Mouse (Mus musculus) heart, postnatal 0 days (tissue): Measurements from ENCODE around the gene Islr. TPM values are rescaled to one million over a fixed set of nuclear protein-coding genes. Genes with fewer than 3 reads are reported as not detected.
A peak's percentile ranks its signal among the peaks of the same experiment; 100 is the strongest.

Experiments
- ATAC-seq: fragments of 200-750 bp; cut with Nextera tagmentation; 2 replicates; pipeline ENCODE4 v1.8.0; 2017; ENCODE audit warnings: low read depth, moderate number of reproducible peaks, moderate library complexity; ENCODE audit not compliant: insufficient read depth
- DNase-seq: peaks from one replicate; pipeline ENCODE4 v3.0.0-alpha.2; 2016; ENCODE audit warnings: low spot score
- H3K27ac ChIP-seq: fragments of 300-500 bp; sonication (generic); 2 replicates; pipeline ENCODE4 v1.5.1; 2014; ENCODE audit warnings: low read depth, mild to moderate bottlenecking
- H3K27me3 ChIP-seq: fragments of 300-500 bp; sonication (generic); 2 replicates; pipeline ENCODE4 v1.6.1; 2014; ENCODE audit warnings: low read length, mixed read lengths; ENCODE audit not compliant: control insufficient read depth, insufficient read depth
- H3K36me3 ChIP-seq: fragments of 300-500 bp; sonication (generic); replicated peaks from 2 replicates; pipeline ENCODE4 v1.6.1; 2014; ENCODE audit warnings: low read length, mixed read lengths; ENCODE audit not compliant: control insufficient read depth, insufficient read depth
- H3K4me1 ChIP-seq: fragments of 300-500 bp; sonication (generic); 2 replicates; pipeline ENCODE4 v1.6.1; 2014; ENCODE audit warnings: antibody characterized with exemption; ENCODE audit not compliant: control insufficient read depth, insufficient read depth
- H3K4me2 ChIP-seq: fragments of 300-500 bp; sonication (generic); 2 replicates; pipeline ENCODE4 v1.6.1; 2014; ENCODE audit warnings: low read depth, mild to moderate bottlenecking, low read length, moderate library complexity
- H3K4me3 ChIP-seq: fragments of 300-500 bp; sonication (generic); 2 replicates; pipeline ENCODE4 v1.5.1; 2014; ENCODE audit warnings: low read depth, low read length
- H3K9ac ChIP-seq: fragments of 300-500 bp; sonication (generic); replicated peaks from 2 replicates; pipeline ENCODE4 v1.6.1; 2014; ENCODE audit warnings: low read depth, low read length, mixed read lengths
- H3K9me3 ChIP-seq: fragments of 300-500 bp; sonication (generic); replicated peaks from 2 replicates; pipeline ENCODE4 v1.6.1; 2016; ENCODE audit warnings: low read length; ENCODE audit not compliant: control insufficient read depth
- CTCF ChIP-seq: IDR thresholded peaks from 2 replicates; pipeline ENCODE4 v1.5.1; 2016; ENCODE audit warnings: antibody characterized with exemption, control low read depth, low read depth
- EP300 ChIP-seq: IDR thresholded peaks from 2 replicates; pipeline ENCODE4 v1.6.1; 2016; ENCODE audit warnings: antibody characterized with exemption, low read depth
- WGBS: fragments of 180-500 bp; shearing (Covaris S2); extraction: QIAGEN DNeasy Blood & Tissue Kit; methylation state at CpG from one replicate; pipeline ENCODE4 v1.1.7; 2014; 5-methylcytosine and 5-hydroxymethylcytosine counted together
- polyA plus RNA-seq: library from polyadenylated mRNA; unstranded; fragments of >200 nt; fragmentation: Nextera tagmentation; extraction: Ambion mirVana; gene quantifications from 2 replicates; pipeline ENCODE4 v1.2.1, GENCODE M21; 2015
- total RNA-seq: library from RNA; depleted of rRNA; stranded (reverse); fragments of >200 nt; gene quantifications from 2 replicates; pipeline ENCODE4 v1.2.3, GENCODE M21; 2014; ENCODE audit warnings: low replicate concordance

The Islr gene
- total and polyA plus RNA-seq, 2 experiments from 2014 or later: 14.4 to 39.9 TPM

DNA sequence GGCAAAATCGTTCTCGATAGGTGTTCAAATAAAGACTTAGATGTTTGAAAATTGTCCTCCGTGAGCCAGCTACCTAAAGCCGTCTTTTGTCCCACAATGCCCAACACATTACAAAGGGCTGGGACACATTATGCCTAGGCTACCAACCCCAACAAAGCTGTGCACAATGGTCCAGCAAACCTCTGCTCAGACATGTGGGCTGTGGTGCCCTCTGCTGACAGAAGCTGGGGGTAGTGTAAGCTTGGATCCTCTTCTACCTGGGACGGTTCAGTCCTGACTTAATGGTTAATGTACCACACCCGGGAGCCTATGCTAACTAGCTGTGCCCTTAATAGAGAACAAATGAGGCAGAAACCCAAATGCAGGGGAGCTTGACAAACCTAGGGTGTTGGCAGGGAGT, 12.3 kb upstream of the Islr start:
- H3K4me1 ChIP-seq: 0 out of 2 replicates have a peak, but pooled peaks cover 6% of the 10 kb centered on the region
- no peak overlapping the region for H3K4me2 ChIP-seq
- H3K9ac ChIP-seq: no peak overlapping the region
- DNase-seq (no peak), ATAC-seq (no peak)
- H3K9me3 ChIP-seq: no peaks in the 10 kb centered on the region
- H3K27ac ChIP-seq: no peak overlapping the region
- no peak overlapping the region for H3K4me3 ChIP-seq
- TF ChIP-seq EP300 (no peak), CTCF (peak; percentile 70)
- WGBS: 52% methylated on average over 6 of the region's 6 CpGs
- H3K27me3 ChIP-seq: no peaks in the 10 kb centered on the region
- H3K36me3 ChIP-seq: peaks cover 14% of the 10 kb centered on the region

DNA sequence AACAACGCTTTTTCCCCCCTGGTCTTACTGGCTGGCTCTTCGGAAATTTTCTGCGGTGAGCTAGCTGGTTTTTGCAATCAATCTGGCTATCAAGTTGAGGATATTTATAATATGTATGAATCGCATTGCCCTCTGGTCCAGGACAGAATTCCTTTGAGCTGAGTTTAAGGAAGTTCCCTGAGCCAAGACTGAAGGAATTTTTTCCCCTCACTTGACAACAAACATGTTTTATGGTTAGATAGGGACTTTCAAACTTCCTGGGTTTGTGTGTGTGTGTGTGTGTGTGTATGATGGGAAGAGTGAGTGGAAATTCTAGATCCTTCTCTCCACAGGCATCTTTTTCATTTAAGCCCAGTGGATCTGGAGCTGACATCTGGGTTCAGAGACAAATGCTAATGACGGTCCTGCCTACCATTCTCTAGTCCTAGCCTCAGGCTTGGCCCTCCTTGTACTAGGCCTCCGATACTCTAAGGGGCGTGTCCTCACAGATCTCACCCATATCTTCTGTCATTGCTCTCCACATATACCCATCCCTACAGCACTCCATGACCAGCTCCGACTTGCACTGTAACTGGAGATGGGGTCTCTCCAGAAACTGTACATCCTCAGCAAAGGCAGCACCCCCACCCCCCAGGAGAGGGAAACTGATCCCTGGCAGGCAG, 10.5 kb upstream of the Islr start:
- DNase-seq (peak; percentile 63), ATAC-seq (0 out of 2 replicates have a peak, but pooled peaks have one; percentile 26)
- H3K9ac ChIP-seq: no peak overlapping the region
- no peak overlapping the region for H3K4me3 ChIP-seq
- no peak overlapping the region for H3K4me2 ChIP-seq
- H3K27ac ChIP-seq: peak overlapping the region; percentile 11
- no peak for TF ChIP-seq CTCF
- TF ChIP-seq EP300: no peak
- H3K9me3 ChIP-seq: no peaks in the 10 kb centered on the region
- peaks cover 4% of the 10 kb centered on the region for H3K36me3 ChIP-seq
- H3K27me3 ChIP-seq: no peaks in the 10 kb centered on the region
- peaks cover 13% of the 10 kb centered on the region for H3K4me1 ChIP-seq
- WGBS: 38% methylated on average over 8 of the region's 8 CpGs

DNA sequence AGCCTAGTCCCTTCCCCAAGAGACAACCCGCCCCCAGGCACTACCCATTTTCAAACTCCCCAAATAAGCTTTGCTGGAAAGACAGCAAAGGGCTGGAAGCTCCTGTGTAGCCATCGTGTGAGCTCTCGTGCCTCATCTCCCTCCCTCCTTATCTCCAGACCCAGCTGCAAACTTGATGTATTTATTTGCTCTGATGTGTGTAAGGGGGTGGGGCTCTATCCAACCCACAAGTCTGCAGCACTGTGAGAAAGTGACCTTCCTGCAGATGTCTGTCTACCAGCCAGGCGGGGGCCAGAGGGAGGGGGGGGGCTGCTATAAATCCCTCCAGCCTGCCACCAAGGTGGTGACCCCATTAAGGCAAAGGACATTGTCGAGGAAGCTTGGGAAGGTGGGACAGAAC, 9.8 kb upstream of the Islr start:
- H3K9me3 ChIP-seq: no peaks in the 10 kb centered on the region
- no peaks in the 10 kb centered on the region for H3K27me3 ChIP-seq
- no peak overlapping the region for H3K27ac ChIP-seq
- no peak for TF ChIP-seq EP300
- TF ChIP-seq CTCF: no peak
- no peak for DNase-seq
- 16% methylated on average over 5 of the region's 5 CpGs for WGBS
- H3K36me3 ChIP-seq: no peaks in the 10 kb centered on the region; the same call in 1 of the 2 replicates
- no peak overlapping the region for H3K4me2 ChIP-seq
- peak; percentile 34; the same call in 1 of the 2 replicates for ATAC-seq
- H3K9ac ChIP-seq: no peak overlapping the region
- H3K4me1 ChIP-seq: peaks cover 13% of the 10 kb centered on the region
- H3K4me3 ChIP-seq: no peak overlapping the region

DNA sequence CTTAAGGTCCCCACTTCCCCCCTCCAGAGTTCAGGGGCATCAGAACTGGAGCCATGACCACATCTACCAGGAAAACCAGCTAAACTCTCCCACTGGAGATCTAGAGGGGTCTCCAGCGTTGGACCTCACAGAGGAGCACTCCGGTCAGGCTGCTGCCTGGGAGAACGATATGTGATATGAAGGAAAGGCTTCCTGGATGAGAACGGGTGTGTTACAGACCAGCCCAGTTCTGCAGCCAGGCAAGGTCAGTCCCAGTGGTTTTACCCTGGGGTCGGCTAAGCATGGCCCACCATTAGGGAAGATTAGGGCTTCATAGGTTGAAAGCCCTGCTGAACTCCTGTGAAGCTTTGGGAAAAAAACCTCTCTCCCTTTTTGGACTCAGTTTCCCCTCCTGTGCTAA, 9.3 kb upstream of the Islr start:
- DNase-seq: no peak

DNA sequence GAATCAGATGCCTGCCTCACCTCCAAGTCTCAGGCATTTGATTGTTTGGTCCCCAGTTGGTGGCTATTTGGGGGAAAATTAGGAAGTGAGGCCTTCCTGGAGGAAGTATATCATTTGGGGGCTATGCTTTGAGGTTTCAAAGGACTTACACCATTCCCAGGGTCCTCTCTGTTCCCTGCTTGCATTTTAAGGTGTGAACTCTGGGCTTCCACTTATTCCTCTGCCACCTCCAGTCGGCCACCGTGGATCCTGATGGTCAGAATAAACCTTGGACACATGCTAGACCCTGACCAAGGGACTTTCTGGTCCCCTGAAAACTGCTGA, 6.2 kb upstream of the Islr start:
- H3K9me3 ChIP-seq: no peaks in the 10 kb centered on the region
- H3K4me1 ChIP-seq: peaks cover 13% of the 10 kb centered on the region
- no peak overlapping the region for H3K27ac ChIP-seq
- WGBS: 50% methylated on average over 2 of the region's 2 CpGs
- H3K36me3 ChIP-seq: no peaks in the 10 kb centered on the region
- no peak overlapping the region for H3K9ac ChIP-seq
- H3K4me3 ChIP-seq: no peak overlapping the region
- DNase-seq: no peak
- H3K4me2 ChIP-seq: no peak overlapping the region
- TF ChIP-seq CTCF (no peak), EP300 (no peak)
- no peaks in the 10 kb centered on the region for H3K27me3 ChIP-seq
- no peak for ATAC-seq

More for the DNA sequence above, 9.3 kb upstream of the Islr start:
- Histone ChIP-seq H3K27ac (no peak overlapping the region), H3K27me3 (no peaks in the 10 kb centered on the region), H3K36me3 (no peaks in the 10 kb centered on the region; the same call in 1 of the 2 replicates), H3K4me3 (no peak overlapping the region), H3K4me1 (peaks cover 13% of the 10 kb centered on the region), H3K4me2 (no peak overlapping the region), H3K9me3 (no peaks in the 10 kb centered on the region), H3K9ac (no peak overlapping the region)
- WGBS: 57% methylated on average over 5 of the region's 5 CpGs
- no peak for ATAC-seq
- TF ChIP-seq EP300 (no peak), CTCF (no peak)
